Mouse (Mus musculus): ENCODE results near the gene Adm.
"Not testable (repeated sequence)": the region's sequence is repeated elsewhere in the genome, so short reads cannot be mapped to it uniquely, and the experiment has no call there.

Adm gene

GRCm38 (mm10) chr7:110627486-110628272 lies at the start of gene Adm:
TSS of gene Adm (plus strand) at chr7:110627661.
- DNase-seq, result peak; percentile 81

- no peak for DNase-seq
Observed at GRCm38 (mm10) chr7:110583705-110584104, 43.8 kb upstream of the Adm start.

GRCm38 (mm10) chr7:110584159-110584558 lies 43.3 kb upstream of the Adm start:
- no peak for DNase-seq

GRCm38 (mm10) chr7:110585250-110585649 lies 42.2 kb upstream of the Adm start:
- no peak for DNase-seq

GRCm38 (mm10) chr7:110587721-110588120 lies 39.7 kb upstream of the Adm start:
- DNase-seq, result no peak

- DNase-seq, result not testable (repeated sequence)
Observed at GRCm38 (mm10) chr7:110593991-110594390, 33.5 kb upstream of the Adm start.

GRCm38 (mm10) chr7:110597141-110597540 lies 30.3 kb upstream of the Adm start:
- no peak for DNase-seq

- DNase-seq, result no peak
Observed at GRCm38 (mm10) chr7:110605476-110605875, 22.0 kb upstream of the Adm start.

GRCm38 (mm10) chr7:110606906-110607305 lies 20.6 kb upstream of the Adm start:
- no peak for DNase-seq

GRCm38 (mm10) chr7:110613381-110614132 lies 13.9 kb upstream of the Adm start:
- DNase-seq, result peak; percentile 14

- peak; percentile 80 for DNase-seq
Observed at GRCm38 (mm10) chr7:110614133-110615063, 13.1 kb upstream of the Adm start, which contains the start of gene Sbf2. TSS of gene Sbf2 (minus strand) at chr7:110614922.

GRCm38 (mm10) chr7:110615151-110615631 lies 12.3 kb upstream of the Adm start:
- peak; percentile 43 for DNase-seq

- DNase-seq, result no peak
Observed at GRCm38 (mm10) chr7:110615792-110616191, 11.7 kb upstream of the Adm start.

GRCm38 (mm10) chr7:110619086-110619611 lies 8.3 kb upstream of the Adm start:
- no peak for DNase-seq

GRCm38 (mm10) chr7:110624067-110624466 lies 3.4 kb upstream of the Adm start:
- DNase-seq, result no peak

- DNase-seq, result no peak
Observed at GRCm38 (mm10) chr7:110624961-110625360, 2.5 kb upstream of the Adm start.

- no peak for DNase-seq
Observed at GRCm38 (mm10) chr7:110625489-110625888, 2.0 kb upstream of the Adm start.

GRCm38 (mm10) chr7:110626186-110627098 lies 1.0 kb upstream of the Adm start:
- DNase-seq, result no peak

GRCm38 (mm10) chr7:110627099-110627482 lies 370 bp upstream of the Adm start:
- DNase-seq, result peak; percentile 77

GRCm38 (mm10) chr7:110628273-110628600 lies 776 bp downstream of the Adm start:
- no peak for DNase-seq

GRCm38 (mm10) chr7:110628611-110629354 lies 1.3 kb downstream of the Adm start:
- peak; percentile 36 for DNase-seq
